Mouse (Mus musculus): Measurements from ENCODE around the gene Ptprg. TPM values are rescaled to one million over a fixed set of nuclear protein-coding genes. Genes with fewer than 3 reads are reported as not detected.
"Not testable (repeated sequence)": the region's sequence is repeated elsewhere in the genome, so short reads cannot be mapped to it uniquely, and the experiment has no call there.

Gene Ptprg
- polyA plus RNA-seq, 1 experiment from 2014 or later, result 27.1 TPM

DNA sequence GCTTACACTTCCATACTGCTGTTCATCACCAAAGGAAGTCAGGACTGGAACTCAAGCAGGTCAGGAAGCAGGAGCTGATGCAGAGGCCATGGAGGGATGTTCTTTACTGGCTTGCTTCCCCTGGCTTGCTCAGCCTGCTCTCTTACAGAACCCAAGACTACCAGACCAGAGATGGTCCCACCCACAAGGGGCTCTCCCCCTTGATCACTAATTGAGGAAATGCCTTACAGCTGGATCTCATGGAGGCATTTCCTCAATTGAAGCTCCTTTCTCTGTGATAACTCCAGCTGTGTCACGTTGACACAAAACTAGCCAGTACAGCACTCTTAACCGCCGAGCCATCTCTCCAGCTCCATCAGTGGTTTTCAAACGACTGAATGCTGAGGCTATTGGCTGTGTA, 261.5 kb downstream of the Ptprg start:
- 81% methylated on average over 4 of the region's 4 CpGs for WGBS
- not testable (repeated sequence) for ATAC-seq; H3K4me2 ChIP-seq (ENCODE audit: low read length); H3K4me3 ChIP-seq (ENCODE audit: low read depth, low read length); H3K36me3 ChIP-seq (ENCODE audit: control insufficient read depth, insufficient read depth, low read length); H3K9me3 ChIP-seq (replicated peaks; ENCODE audit: control insufficient read depth, low read length); H3K27ac ChIP-seq (ENCODE audit: low read depth, low read length); H3K4me1 ChIP-seq (ENCODE audit: control insufficient read depth, insufficient read depth, low read length); H3K27me3 ChIP-seq (replicated peaks; ENCODE audit: control insufficient read depth, insufficient read depth, low read length); DNase-seq (ENCODE audit: low spot score); H3K9ac ChIP-seq (ENCODE audit: low read length)

DNA sequence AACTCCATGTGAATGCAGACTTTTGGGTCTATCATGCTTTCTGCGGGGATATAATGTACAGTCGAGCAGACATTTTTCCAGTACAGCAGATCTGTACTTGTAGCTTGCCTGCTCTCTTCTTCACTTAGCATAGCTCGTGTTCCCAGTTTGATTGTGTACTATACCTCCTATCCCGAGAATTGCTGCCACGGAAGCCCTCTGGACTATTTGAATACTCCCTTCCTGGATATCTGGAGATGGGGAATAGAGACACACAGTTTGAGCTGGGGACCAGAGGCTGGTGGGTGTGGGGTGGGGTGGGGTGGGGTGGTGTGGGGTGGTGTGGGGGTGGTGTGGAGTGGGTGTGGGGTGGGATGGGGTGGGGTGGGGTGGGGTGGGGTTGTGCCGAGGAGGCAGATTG, 263.9 kb downstream of the Ptprg start:
- Histone ChIP-seq H3K27ac (ENCODE audit: low read depth, low read length) (no peak overlapping the region), H3K4me1 (ENCODE audit: control insufficient read depth, insufficient read depth, low read length) (no peaks in the 10 kb centered on the region), H3K4me2 (ENCODE audit: low read length) (no peak overlapping the region), H3K9me3 (replicated peaks; ENCODE audit: control insufficient read depth, low read length) (no peaks in the 10 kb centered on the region), H3K9ac (ENCODE audit: low read length) (no peak overlapping the region), H3K36me3 (ENCODE audit: control insufficient read depth, insufficient read depth, low read length) (no peaks in the 10 kb centered on the region), H3K4me3 (ENCODE audit: low read depth, low read length) (no peak overlapping the region), H3K27me3 (replicated peaks; ENCODE audit: control insufficient read depth, insufficient read depth, low read length) (no peaks in the 10 kb centered on the region)
- no peak for DNase-seq (ENCODE audit: low spot score)
- WGBS, result 86% methylated on average over 6 of the region's 6 CpGs
- ATAC-seq, result no peak

DNA sequence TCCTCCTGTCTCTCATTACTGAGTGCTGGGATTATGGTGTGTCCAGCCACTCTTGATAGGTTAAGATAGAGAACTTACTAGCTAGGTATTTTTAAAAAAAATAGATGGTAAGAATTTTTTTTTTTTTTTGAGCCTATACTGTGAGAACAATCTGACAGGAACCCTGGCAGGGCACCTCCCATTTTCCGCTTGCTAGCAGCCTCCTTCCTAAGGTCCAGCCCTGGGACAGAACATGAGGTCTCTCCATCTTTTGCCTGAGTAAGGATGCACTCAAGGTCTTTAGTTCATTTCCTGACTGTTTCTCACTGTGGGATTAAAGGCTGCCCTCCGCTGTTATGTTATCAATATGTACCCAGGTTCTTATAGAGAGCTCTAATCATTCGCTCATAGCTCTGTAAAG, 264.7 kb downstream of the Ptprg start:
- WGBS, result 55% methylated on average over 3 of the region's 3 CpGs
- Histone ChIP-seq H3K4me3 (ENCODE audit: low read depth, low read length) (no peak overlapping the region), H3K4me2 (ENCODE audit: low read length) (no peak overlapping the region), H3K36me3 (ENCODE audit: control insufficient read depth, insufficient read depth, low read length) (no peaks in the 10 kb centered on the region), H3K4me1 (ENCODE audit: control insufficient read depth, insufficient read depth, low read length) (no peaks in the 10 kb centered on the region), H3K9me3 (replicated peaks; ENCODE audit: control insufficient read depth, low read length) (no peaks in the 10 kb centered on the region), H3K27me3 (replicated peaks; ENCODE audit: control insufficient read depth, insufficient read depth, low read length) (no peaks in the 10 kb centered on the region), H3K9ac (ENCODE audit: low read length) (no peak overlapping the region), H3K27ac (ENCODE audit: low read depth, low read length) (no peak overlapping the region)
- DNase-seq (ENCODE audit: low spot score) (no peak), ATAC-seq (no peak)

DNA sequence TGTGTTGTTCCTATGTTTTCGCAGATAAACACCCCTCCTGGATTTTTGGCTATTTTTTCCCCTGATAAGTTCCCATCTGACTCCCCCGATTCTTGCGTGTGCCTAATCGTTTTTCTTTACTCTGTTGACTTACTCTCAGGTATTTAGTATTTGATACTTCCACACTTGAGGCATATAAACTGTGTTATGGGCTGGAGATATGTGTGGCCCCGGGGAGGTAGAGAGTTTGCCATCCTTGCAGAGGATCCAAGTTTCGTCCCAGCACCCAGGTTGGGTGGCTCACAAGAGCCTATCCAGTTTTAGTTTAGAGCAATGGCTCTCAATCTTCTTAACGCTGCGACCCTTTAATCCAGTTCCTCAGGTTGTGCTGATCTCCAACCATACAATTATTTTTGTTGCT, 265.4 kb downstream of the Ptprg start:
- 84% methylated on average over 8 of the region's 8 CpGs for WGBS
- ATAC-seq, result no peak
- H3K27ac ChIP-seq (ENCODE audit: low read depth, low read length), result no peak overlapping the region
- DNase-seq (ENCODE audit: low spot score), result no peak
- H3K27me3 ChIP-seq (replicated peaks; ENCODE audit: control insufficient read depth, insufficient read depth, low read length), result no peaks in the 10 kb centered on the region
- H3K4me2 ChIP-seq (ENCODE audit: low read length), result no peak overlapping the region
- no peaks in the 10 kb centered on the region for H3K4me1 ChIP-seq (ENCODE audit: control insufficient read depth, insufficient read depth, low read length)
- H3K9me3 ChIP-seq (replicated peaks; ENCODE audit: control insufficient read depth, low read length), result no peaks in the 10 kb centered on the region
- H3K4me3 ChIP-seq (ENCODE audit: low read depth, low read length), result no peak overlapping the region
- no peak overlapping the region for H3K9ac ChIP-seq (ENCODE audit: low read length)
- no peaks in the 10 kb centered on the region for H3K36me3 ChIP-seq (ENCODE audit: control insufficient read depth, insufficient read depth, low read length)

DNA sequence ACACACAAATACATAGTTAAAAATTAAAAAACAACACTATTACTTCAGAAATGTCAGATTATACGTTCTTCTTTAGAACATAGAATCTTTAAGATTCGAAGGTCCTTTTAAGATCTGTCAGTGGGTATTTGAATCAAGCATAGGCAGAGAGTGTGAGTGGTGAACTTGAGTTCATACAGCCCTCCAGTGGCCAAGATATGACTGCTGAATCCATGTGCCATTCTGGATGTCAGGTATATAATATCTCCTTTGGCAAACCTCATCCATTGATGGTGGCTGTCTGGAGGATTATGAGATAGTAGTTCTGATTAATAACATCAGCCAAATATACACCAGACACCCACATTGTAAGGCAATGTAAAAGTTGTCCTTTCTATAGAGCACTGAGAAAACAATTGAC, 266.0 kb downstream of the Ptprg start:
- H3K4me3 ChIP-seq (ENCODE audit: low read depth, low read length), result no peak overlapping the region
- WGBS, result 87% methylated on average over 2 of the region's 2 CpGs
- H3K27ac ChIP-seq (ENCODE audit: low read depth, low read length), result no peak overlapping the region
- no peak overlapping the region for H3K4me2 ChIP-seq (ENCODE audit: low read length)
- DNase-seq (ENCODE audit: low spot score) (no peak), ATAC-seq (no peak)
- no peaks in the 10 kb centered on the region for H3K9me3 ChIP-seq (replicated peaks; ENCODE audit: control insufficient read depth, low read length)
- H3K4me1 ChIP-seq (ENCODE audit: control insufficient read depth, insufficient read depth, low read length), result no peaks in the 10 kb centered on the region
- no peak overlapping the region for H3K9ac ChIP-seq (ENCODE audit: low read length)
- no peaks in the 10 kb centered on the region for H3K36me3 ChIP-seq (ENCODE audit: control insufficient read depth, insufficient read depth, low read length)
- no peaks in the 10 kb centered on the region for H3K27me3 ChIP-seq (replicated peaks; ENCODE audit: control insufficient read depth, insufficient read depth, low read length)

DNA sequence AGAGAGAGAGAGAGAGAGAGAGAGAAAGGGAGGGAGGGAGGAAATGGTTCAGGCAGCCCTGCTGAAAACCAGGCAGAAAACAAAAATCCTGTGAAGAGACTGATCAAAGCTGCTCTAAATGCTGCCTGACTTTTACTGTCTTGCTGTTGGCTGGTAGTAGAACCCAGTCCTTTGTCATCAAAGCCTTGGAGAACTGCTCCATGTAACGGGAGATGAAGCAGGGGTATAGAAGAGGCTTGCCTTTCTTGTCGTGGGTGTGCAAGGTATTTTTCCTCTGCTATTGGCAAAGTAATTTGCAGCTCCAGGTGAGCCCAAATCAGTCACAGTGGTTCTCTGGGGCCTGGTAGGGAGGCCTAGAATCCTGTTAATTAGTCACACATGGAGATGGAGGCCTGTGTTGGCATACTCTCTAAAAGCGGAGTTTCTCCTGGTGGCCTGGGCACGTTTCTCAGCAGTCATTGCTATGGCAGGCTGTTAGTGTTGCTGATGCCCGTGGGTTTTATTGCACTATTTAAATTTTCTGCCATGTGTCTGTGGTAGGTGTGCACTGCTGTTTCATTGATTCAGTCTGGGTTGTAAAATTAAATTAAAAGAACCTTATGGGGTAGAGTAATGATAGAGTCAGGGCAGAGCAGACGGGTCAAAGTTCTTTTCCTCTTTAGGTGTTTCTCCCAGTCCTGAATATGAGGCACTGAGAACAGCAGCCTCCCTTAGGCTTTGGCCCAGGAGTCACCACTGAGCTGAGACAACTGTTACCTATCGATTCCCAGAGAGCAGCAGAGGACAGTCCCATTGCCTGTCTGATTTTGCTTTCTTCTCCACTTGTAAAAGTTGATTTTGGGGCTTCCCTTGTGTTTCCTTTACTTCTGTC, 269.7 kb downstream of the Ptprg start:
- WGBS, result 68% methylated on average over 7 of the region's 7 CpGs
- H3K9me3 ChIP-seq (replicated peaks; ENCODE audit: control insufficient read depth, low read length), result no peaks in the 10 kb centered on the region

DNA sequence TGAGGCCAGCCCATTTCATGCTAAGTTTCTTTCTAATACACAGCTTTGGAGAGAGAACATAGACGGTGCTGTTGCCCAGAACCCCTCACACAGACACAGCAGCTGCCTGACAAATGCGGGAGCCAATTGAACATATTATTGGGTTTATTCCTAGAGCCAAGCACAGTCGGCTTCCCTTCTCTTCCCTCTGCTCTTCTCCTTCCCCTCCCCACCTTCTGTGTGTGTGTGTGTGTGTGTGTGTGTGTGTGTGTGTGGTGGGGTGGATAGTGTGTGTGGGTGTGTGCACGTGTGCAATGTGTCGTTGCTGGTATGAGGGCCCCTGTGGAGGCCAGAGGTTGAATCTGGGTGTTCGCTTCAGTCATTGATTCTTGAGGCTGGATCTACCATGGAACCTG, 270.4 kb downstream of the Ptprg start:
- peak; percentile 60; the same call in 1 of the 2 replicates for ATAC-seq
- DNase-seq (ENCODE audit: low spot score), result peak; percentile 52
- WGBS, result 71% methylated on average over 6 of the region's 6 CpGs

More for the DNA sequence above, 269.7 kb downstream of the Ptprg start:
- Histone ChIP-seq H3K4me1 (ENCODE audit: control insufficient read depth, insufficient read depth, low read length) (no peaks in the 10 kb centered on the region; the same call in 1 of the 2 replicates), H3K36me3 (ENCODE audit: control insufficient read depth, insufficient read depth, low read length) (no peaks in the 10 kb centered on the region), H3K4me2 (ENCODE audit: low read length) (no peak overlapping the region), H3K9ac (ENCODE audit: low read length) (no peak overlapping the region), H3K27me3 (replicated peaks; ENCODE audit: control insufficient read depth, insufficient read depth, low read length) (no peaks in the 10 kb centered on the region), H3K4me3 (ENCODE audit: low read depth, low read length) (no peak overlapping the region), H3K27ac (ENCODE audit: low read depth, low read length) (no peak overlapping the region)
- ATAC-seq (0 out of 2 replicates have a peak, but pooled peaks have one; percentile 44), DNase-seq (ENCODE audit: low spot score) (peak; percentile 16)

DNA sequence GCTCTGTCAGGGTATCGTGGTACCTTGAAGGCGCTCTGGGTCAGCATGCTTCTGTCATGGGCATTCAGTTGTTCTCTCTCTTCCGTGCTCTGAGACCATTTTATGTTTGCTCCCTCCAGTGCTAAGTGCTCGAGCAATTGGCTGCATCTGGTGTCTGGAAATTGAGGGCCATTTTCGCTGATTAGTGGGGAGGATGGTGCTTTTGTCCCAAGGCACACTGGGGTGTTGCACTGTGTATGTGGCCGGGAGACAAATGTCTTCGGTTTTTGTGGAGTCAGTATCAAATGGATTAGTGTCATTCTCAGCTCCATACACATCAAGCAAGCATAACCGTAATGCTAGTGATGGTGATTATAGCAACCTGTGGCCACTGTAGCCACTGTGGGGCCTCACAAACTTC, 271.6 kb downstream of the Ptprg start:
- no peak overlapping the region for H3K27ac ChIP-seq (ENCODE audit: low read depth, low read length)
- H3K9ac ChIP-seq (ENCODE audit: low read length), result no peak overlapping the region
- no peaks in the 10 kb centered on the region for H3K36me3 ChIP-seq (ENCODE audit: control insufficient read depth, insufficient read depth, low read length)
- ATAC-seq (no peak), DNase-seq (ENCODE audit: low spot score) (no peak)
- no peaks in the 10 kb centered on the region; the same call in 1 of the 2 replicates for H3K4me1 ChIP-seq (ENCODE audit: control insufficient read depth, insufficient read depth, low read length)
- no peak overlapping the region for H3K4me3 ChIP-seq (ENCODE audit: low read depth, low read length)
- no peaks in the 10 kb centered on the region for H3K9me3 ChIP-seq (replicated peaks; ENCODE audit: control insufficient read depth, low read length)
- no peaks in the 10 kb centered on the region for H3K27me3 ChIP-seq (replicated peaks; ENCODE audit: control insufficient read depth, insufficient read depth, low read length)
- no peak overlapping the region for H3K4me2 ChIP-seq (ENCODE audit: low read length)
- 66% methylated on average over 8 of the region's 8 CpGs for WGBS

More for the DNA sequence above, 270.4 kb downstream of the Ptprg start:
- no peaks in the 10 kb centered on the region for H3K9me3 ChIP-seq (replicated peaks; ENCODE audit: control insufficient read depth, low read length)
- no peak overlapping the region for H3K9ac ChIP-seq (ENCODE audit: low read length)
- no peak overlapping the region for H3K4me2 ChIP-seq (ENCODE audit: low read length)
- no peak overlapping the region for H3K4me3 ChIP-seq (ENCODE audit: low read depth, low read length)
- no peak overlapping the region for H3K27ac ChIP-seq (ENCODE audit: low read depth, low read length)
- no peaks in the 10 kb centered on the region for H3K36me3 ChIP-seq (ENCODE audit: control insufficient read depth, insufficient read depth, low read length)
- no peaks in the 10 kb centered on the region; the same call in 1 of the 2 replicates for H3K4me1 ChIP-seq (ENCODE audit: control insufficient read depth, insufficient read depth, low read length)
- no peaks in the 10 kb centered on the region for H3K27me3 ChIP-seq (replicated peaks; ENCODE audit: control insufficient read depth, insufficient read depth, low read length)

DNA sequence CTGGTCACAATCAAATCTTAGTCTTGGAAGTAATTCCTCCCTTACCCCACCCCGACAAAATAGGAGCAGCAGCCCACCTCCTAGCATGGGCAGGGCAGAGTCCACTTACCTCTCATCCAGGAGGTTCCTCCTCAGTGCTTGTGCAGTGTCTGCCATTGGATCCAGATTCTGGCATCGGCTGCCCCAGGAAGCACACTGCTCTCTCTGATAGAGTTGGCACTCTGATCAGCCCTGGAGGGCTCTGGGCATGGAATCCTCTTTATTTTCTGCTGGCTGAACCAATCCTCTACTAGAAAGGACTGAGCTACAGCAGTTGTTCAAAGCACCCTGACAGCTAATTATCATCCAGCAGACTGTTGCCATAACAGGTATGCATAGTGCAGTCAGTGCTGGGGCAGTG, 272.2 kb downstream of the Ptprg start:
- WGBS, result 89% methylated on average over 2 of the region's 2 CpGs
- no peaks in the 10 kb centered on the region; the same call in 1 of the 2 replicates for H3K4me1 ChIP-seq (ENCODE audit: control insufficient read depth, insufficient read depth, low read length)
- DNase-seq (ENCODE audit: low spot score), result no peak

More for the DNA sequence above, 272.2 kb downstream of the Ptprg start:
- Histone ChIP-seq H3K4me3 (ENCODE audit: low read depth, low read length) (no peak overlapping the region), H3K27me3 (replicated peaks; ENCODE audit: control insufficient read depth, insufficient read depth, low read length) (no peaks in the 10 kb centered on the region), H3K4me2 (ENCODE audit: low read length) (no peak overlapping the region), H3K36me3 (ENCODE audit: control insufficient read depth, insufficient read depth, low read length) (no peaks in the 10 kb centered on the region), H3K9me3 (replicated peaks; ENCODE audit: control insufficient read depth, low read length) (no peaks in the 10 kb centered on the region), H3K9ac (ENCODE audit: low read length) (no peak overlapping the region), H3K27ac (ENCODE audit: low read depth, low read length) (no peak overlapping the region)
- peak; percentile 12; the same call in 1 of the 2 replicates for ATAC-seq

All from forebrain, embryonic 14.5 days (tissue).